Mouse (Mus musculus) midbrain, embryonic 16.5 days (tissue): Measurements from ENCODE around the gene Gm20431. TPM values are rescaled to one million over a fixed set of nuclear protein-coding genes. Genes with fewer than 3 reads are reported as not detected.

ENCODE experiments used
- ATAC-seq: fragments of 200-750 bp; cut with Nextera tagmentation; 2 replicates; pipeline ENCODE4 v1.8.0; 2017; ENCODE audit warnings: moderate TSS enrichment
- H3K27ac ChIP-seq: fragments of 300-500 bp; sonication (generic); 2 replicates; pipeline ENCODE4 v1.5.1; 2014; ENCODE audit warnings: mild to moderate bottlenecking, low read length, mixed read lengths
- H3K27me3 ChIP-seq: fragments of 300-500 bp; sonication (generic); 2 replicates; pipeline ENCODE4 v1.6.1; 2014; ENCODE audit warnings: low read depth, low read length, mixed read lengths; ENCODE audit not compliant: control insufficient read depth, insufficient read depth
- H3K36me3 ChIP-seq: fragments of 300-500 bp; sonication (generic); 2 replicates; pipeline ENCODE4 v1.6.1; 2014; ENCODE audit warnings: mild to moderate bottlenecking, low read length, moderate library complexity, mixed read lengths; ENCODE audit not compliant: control insufficient read depth, insufficient read depth
- H3K4me1 ChIP-seq: fragments of 300-500 bp; sonication (generic); 2 replicates; pipeline ENCODE4 v1.6.1; 2014; ENCODE audit warnings: mild to moderate bottlenecking, low read length, mixed read lengths; ENCODE audit not compliant: control insufficient read depth, insufficient read depth
- H3K4me2 ChIP-seq: fragments of 300-500 bp; sonication (generic); 2 replicates; pipeline ENCODE4 v1.6.1; 2014; ENCODE audit warnings: mild to moderate bottlenecking, low read length, mixed read lengths
- H3K4me3 ChIP-seq: fragments of 300-500 bp; sonication (generic); 2 replicates; pipeline ENCODE4 v1.5.1; 2014; ENCODE audit warnings: low read depth, mild to moderate bottlenecking, low read length, moderate library complexity, mixed read lengths
- H3K9ac ChIP-seq: fragments of 300-500 bp; sonication (generic); 2 replicates; pipeline ENCODE4 v1.6.1; 2014; ENCODE audit warnings: low read depth, low read length, mixed read lengths
- H3K9me3 ChIP-seq: fragments of 300-500 bp; sonication (generic); replicated peaks from 2 replicates; pipeline ENCODE4 v1.6.1; 2014; ENCODE audit warnings: mild to moderate bottlenecking, low read length, mixed read lengths; ENCODE audit not compliant: control insufficient read depth, poor library complexity, severe bottlenecking
- WGBS: fragments of 180-500 bp; shearing (Covaris S2); extraction: QIAGEN DNeasy Blood & Tissue Kit; methylation state at CpG from one replicate; pipeline ENCODE4 v1.1.7; 2014; 5-methylcytosine and 5-hydroxymethylcytosine counted together
- polyA plus RNA-seq: library from polyadenylated mRNA; unstranded; fragments of >200 nt; fragmentation: Nextera tagmentation; extraction: Ambion mirVana; gene quantifications from 2 replicates; pipeline ENCODE4 v1.2.1, GENCODE M21; 2015

Gm20431 gene
- polyA plus RNA-seq, 1 experiment from 2014 or later = 9.2 TPM

- Histone ChIP-seq H3K4me3 (peak overlapping the region; percentile 63; the same call in 1 of the 2 replicates), H3K4me1 (peaks cover 30% of the 10 kb centered on the region)
- WGBS = 81% methylated on average over 12 of the region's 12 CpGs
Measured at GRCm38 (mm10) chr2:167632731-167633536, 28.4 kb downstream of the Gm20431 start.

GRCm38 (mm10) chr2:167631591-167632448 is 29.5 kb downstream of the Gm20431 start, which contains the start of gene Ube2v1:
TSS of gene Ube2v1 (minus strand) at chr2:167632095.
- Histone ChIP-seq H3K4me3 (peak within 1 kb of the TSS; percentile 63), H3K36me3 (no peaks in the 10 kb centered on the region), H3K4me1 (peaks cover 33% of the 10 kb centered on the region), H3K4me2 (peak within 1 kb of the TSS; percentile 76), H3K9ac (peak within 1 kb of the TSS; percentile 80), H3K9me3 (no peaks in the 10 kb centered on the region), H3K27ac (peak within 1 kb of the TSS; percentile 87), H3K27me3 (no peaks in the 10 kb centered on the region)
- under 1% methylated on average over 75 of the region's 87 CpGs for WGBS
- peak; percentile 65 for ATAC-seq

More at GRCm38 (mm10) chr2:167632731-167633536, 28.4 kb downstream of the Gm20431 start:
- Histone ChIP-seq H3K9me3 (no peaks in the 10 kb centered on the region), H3K27me3 (no peaks in the 10 kb centered on the region), H3K27ac (peak overlapping the region; percentile 87; the same call in 1 of the 2 replicates), H3K36me3 (no peaks in the 10 kb centered on the region), H3K4me2 (peak overlapping the region; percentile 69), H3K9ac (peak overlapping the region; percentile 66)
- no peak for ATAC-seq

GRCm38 (mm10) chr2:167631181-167631590 is 30.1 kb downstream of the Gm20431 start:
- no peaks in the 10 kb centered on the region for H3K36me3 ChIP-seq
- ATAC-seq = no peak; the same call in none of the 2 replicates
- no peaks in the 10 kb centered on the region for H3K9me3 ChIP-seq
- H3K4me2 ChIP-seq = peak overlapping the region; percentile 76
- H3K9ac ChIP-seq = peak overlapping the region; percentile 80
- H3K4me1 ChIP-seq = peaks cover 33% of the 10 kb centered on the region
- WGBS = 0% methylated on average over 31 of the region's 31 CpGs
- H3K4me3 ChIP-seq = peak overlapping the region; percentile 63
- no peaks in the 10 kb centered on the region for H3K27me3 ChIP-seq
- H3K27ac ChIP-seq = peak overlapping the region; percentile 86

- ATAC-seq = no peak
- no peaks in the 10 kb centered on the region for H3K9me3 ChIP-seq
- peak overlapping the region; percentile 63 for H3K4me3 ChIP-seq
- H3K4me2 ChIP-seq = peak overlapping the region; percentile 76
- WGBS = 77% methylated on average over 5 of the region's 5 CpGs
- H3K27me3 ChIP-seq = no peaks in the 10 kb centered on the region
- no peaks in the 10 kb centered on the region for H3K36me3 ChIP-seq
- H3K27ac ChIP-seq = no peak overlapping the region
- peaks cover 35% of the 10 kb centered on the region for H3K4me1 ChIP-seq
- H3K9ac ChIP-seq = peak overlapping the region; percentile 80
Measured at GRCm38 (mm10) chr2:167630421-167630820, 30.9 kb downstream of the Gm20431 start.

GRCm38 (mm10) chr2:167629665-167630209 is 31.6 kb downstream of the Gm20431 start:
- Histone ChIP-seq H3K36me3 (no peaks in the 10 kb centered on the region), H3K27me3 (no peaks in the 10 kb centered on the region), H3K9ac (no peak overlapping the region), H3K4me1 (peaks cover 36% of the 10 kb centered on the region), H3K27ac (no peak overlapping the region), H3K4me2 (peak overlapping the region; percentile 76; the same call in 1 of the 2 replicates), H3K9me3 (no peaks in the 10 kb centered on the region), H3K4me3 (no peak overlapping the region; the same call in 1 of the 2 replicates)
- ATAC-seq = no peak
- 67% methylated on average over 11 of the region's 11 CpGs for WGBS

- 55% methylated on average over 4 of the region's 4 CpGs for WGBS
- no peak for ATAC-seq
- Histone ChIP-seq H3K9ac (no peak overlapping the region), H3K9me3 (no peaks in the 10 kb centered on the region), H3K4me1 (peaks cover 34% of the 10 kb centered on the region), H3K4me2 (no peak overlapping the region), H3K36me3 (no peaks in the 10 kb centered on the region), H3K27me3 (no peaks in the 10 kb centered on the region), H3K27ac (no peak overlapping the region), H3K4me3 (no peak overlapping the region)
Measured at GRCm38 (mm10) chr2:167628872-167629271, 32.4 kb downstream of the Gm20431 start.

- Histone ChIP-seq H3K27me3 (no peaks in the 10 kb centered on the region), H3K4me2 (no peak overlapping the region), H3K4me1 (peaks cover 27% of the 10 kb centered on the region), H3K4me3 (no peak overlapping the region), H3K36me3 (no peaks in the 10 kb centered on the region), H3K9ac (no peak overlapping the region), H3K27ac (no peak overlapping the region), H3K9me3 (no peaks in the 10 kb centered on the region)
- WGBS = 83% methylated on average over 7 of the region's 7 CpGs
- no peak for ATAC-seq
Measured at GRCm38 (mm10) chr2:167627019-167627418, 34.3 kb downstream of the Gm20431 start.

- Histone ChIP-seq H3K9ac (no peak overlapping the region), H3K27me3 (no peaks in the 10 kb centered on the region), H3K36me3 (no peaks in the 10 kb centered on the region), H3K4me3 (no peak overlapping the region), H3K4me2 (no peak overlapping the region), H3K27ac (no peak overlapping the region), H3K9me3 (no peaks in the 10 kb centered on the region), H3K4me1 (peaks cover 23% of the 10 kb centered on the region)
- ATAC-seq = no peak
- WGBS = 33% methylated on average over 2 of the region's 2 CpGs
Measured at GRCm38 (mm10) chr2:167625670-167626069, 35.6 kb downstream of the Gm20431 start.
